Mouse (Mus musculus) G1E (cell line): ENCODE results near the gene Fgfr2. TPM values are rescaled to one million over a fixed set of nuclear protein-coding genes. Genes with fewer than 3 reads are reported as not detected.

Source experiments
- ATAC-seq: 2 replicates; pipeline ENCODE4 v1.8.0; 2016; ENCODE audit warnings: mild to moderate bottlenecking; ENCODE audit not compliant: insufficient number of reproducible peaks, poor library complexity, low FRiP score, severe bottlenecking; ENCODE audit errors: extremely low read depth
- DNase-seq: peaks from one replicate; pipeline ENCODE4 v3.0.0; 2012; ENCODE audit warnings: low spot score
- H3K27me3 ChIP-seq: 2 replicates; pipeline ENCODE4 v1.6.1; 2012; ENCODE audit warnings: mild to moderate bottlenecking, low read length, inconsistent platforms; ENCODE audit not compliant: insufficient read depth
- H3K36me3 ChIP-seq: replicated peaks from 2 replicates; pipeline ENCODE3; 2012; ENCODE audit warnings: mild to moderate bottlenecking, inconsistent platforms
- H3K4me1 ChIP-seq: 2 replicates; pipeline ENCODE4 v1.6.1; 2012; ENCODE audit warnings: low read depth, low read length, inconsistent platforms, mixed read lengths; ENCODE audit not compliant: insufficient read depth
- H3K4me3 ChIP-seq: 2 replicates; pipeline ENCODE4 v1.5.1; 2012; ENCODE audit warnings: low read depth, mild to moderate bottlenecking, inconsistent platforms, low read length, moderate library complexity, mixed read lengths
- H3K9me3 ChIP-seq: replicated peaks from 2 replicates; pipeline ENCODE4 v1.6.1; 2012; ENCODE audit warnings: inconsistent platforms
- CTCF ChIP-seq: IDR thresholded peaks from 2 replicates; pipeline ENCODE4 v1.5.1; 2012; ENCODE audit warnings: low read depth, low read length, inconsistent platforms, mixed read lengths
- GATA1 ChIP-seq: IDR thresholded peaks from 2 replicates; pipeline ENCODE4 v1.6.1; 2012; ENCODE audit warnings: borderline replicate concordance, low read length, inconsistent platforms, mixed read lengths
- GATA2 ChIP-seq: IDR thresholded peaks from 2 replicates; pipeline ENCODE4 v1.6.1; 2012; ENCODE audit warnings: low read depth, low read length, inconsistent platforms, borderline replicate concordance
- POLR2AphosphoS5 ChIP-seq: IDR thresholded peaks from 2 replicates; pipeline ENCODE4 v1.6.1; 2012; ENCODE audit warnings: low read depth, low read length, inconsistent platforms; ENCODE audit not compliant: insufficient replicate concordance
- TAL1 ChIP-seq: conservative IDR thresholded peaks from 2 replicates; pipeline ENCODE4 v1.6.1; 2012; ENCODE audit warnings: low read depth, low read length, inconsistent platforms, mixed read lengths
- polyA plus RNA-seq: library from polyadenylated mRNA; stranded (reverse); fragments of >175 nt; gene quantifications from 2 replicates; pipeline ENCODE4 v1.2.3, GENCODE M21; 2012
- total RNA-seq, 2 experiments: library from RNA; stranded (forward) in 1 of 2; stranded (reverse) in 1 of 2; fragments of 200-1000 nt in 1 of 2; fragments of >200 nt in 1 of 2; fragmentation: Nextera tagmentation in 1 of 2; gene quantifications; 2 replicates each; pipeline ENCODE4 v1.2.3; 2014 to 2017

Gene Fgfr2
- total and polyA plus RNA-seq, 3 experiments = 0.22 TPM; not detected in 2

- H3K9me3 ChIP-seq = peaks cover 60% of the 10 kb centered on the region
- no peak for ATAC-seq
- H3K36me3 ChIP-seq = no peaks in the 10 kb centered on the region
- H3K27me3 ChIP-seq = no peaks in the 10 kb centered on the region
- DNase-seq = no peak
- H3K4me3 ChIP-seq = no peak overlapping the region
- TF ChIP-seq CTCF (no peak), GATA2 (no peak), POLR2AphosphoS5 (no peak), GATA1 (no peak), TAL1 (no peak)
- no peaks in the 10 kb centered on the region for H3K4me1 ChIP-seq
Measured at GRCm38 (mm10) chr7:130864711-130865110, 2258.4 kb downstream of the Fgfr2 start.

- H3K9me3 ChIP-seq = peaks cover 76% of the 10 kb centered on the region
- H3K4me3 ChIP-seq = no peak overlapping the region
- no peaks in the 10 kb centered on the region for H3K4me1 ChIP-seq
- ATAC-seq = no peak
- TF ChIP-seq GATA1 (no peak), GATA2 (no peak), POLR2AphosphoS5 (no peak), CTCF (no peak), TAL1 (no peak)
- no peaks in the 10 kb centered on the region for H3K36me3 ChIP-seq
- H3K27me3 ChIP-seq = no peaks in the 10 kb centered on the region
- no peak for DNase-seq
Measured at GRCm38 (mm10) chr7:130862501-130862900, 2260.6 kb downstream of the Fgfr2 start.

GRCm38 (mm10) chr7:130860721-130861142 is 2262.4 kb downstream of the Fgfr2 start:
- ATAC-seq (no peak), DNase-seq (no peak)
- TF ChIP-seq POLR2AphosphoS5 (no peak), TAL1 (no peak), GATA1 (no peak), GATA2 (no peak), CTCF (no peak)
- Histone ChIP-seq H3K27me3 (no peaks in the 10 kb centered on the region), H3K4me3 (no peak overlapping the region; the same call in 1 of the 2 replicates), H3K9me3 (peaks cover 84% of the 10 kb centered on the region), H3K36me3 (no peaks in the 10 kb centered on the region), H3K4me1 (no peaks in the 10 kb centered on the region)

GRCm38 (mm10) chr7:130859926-130860325 is 2263.2 kb downstream of the Fgfr2 start:
- DNase-seq = no peak
- Histone ChIP-seq H3K9me3 (peaks cover 88% of the 10 kb centered on the region), H3K27me3 (no peaks in the 10 kb centered on the region), H3K36me3 (no peaks in the 10 kb centered on the region), H3K4me3 (no peak overlapping the region), H3K4me1 (no peaks in the 10 kb centered on the region)
- no peak for ATAC-seq
- TF ChIP-seq GATA2 (no peak), CTCF (no peak), POLR2AphosphoS5 (no peak), TAL1 (no peak), GATA1 (no peak)

- DNase-seq = no peak
- no peaks in the 10 kb centered on the region for H3K4me1 ChIP-seq
- no peaks in the 10 kb centered on the region for H3K27me3 ChIP-seq
- ATAC-seq = no peak
- peaks cover 75% of the 10 kb centered on the region for H3K9me3 ChIP-seq
- H3K4me3 ChIP-seq = no peak overlapping the region
- H3K36me3 ChIP-seq = no peaks in the 10 kb centered on the region
- TF ChIP-seq GATA2 (no peak), POLR2AphosphoS5 (no peak), GATA1 (no peak), TAL1 (no peak), CTCF (no peak)
Measured at GRCm38 (mm10) chr7:130857973-130858372, 2265.2 kb downstream of the Fgfr2 start.

- no peak for DNase-seq
- no peaks in the 10 kb centered on the region for H3K27me3 ChIP-seq
- no peak for ATAC-seq
- peaks cover 73% of the 10 kb centered on the region for H3K9me3 ChIP-seq
- H3K4me1 ChIP-seq = no peaks in the 10 kb centered on the region
- no peak overlapping the region for H3K4me3 ChIP-seq
- no peaks in the 10 kb centered on the region for H3K36me3 ChIP-seq
- TF ChIP-seq CTCF (no peak), POLR2AphosphoS5 (no peak), GATA1 (no peak), TAL1 (no peak), GATA2 (no peak)
Measured at GRCm38 (mm10) chr7:130855681-130856080, 2267.5 kb downstream of the Fgfr2 start.
